Mouse (Mus musculus): ENCODE results near the gene Dcun1d4.
A peak's percentile ranks its signal among the peaks of the same experiment; 100 is the strongest.

The Dcun1d4 gene

GRCm38 (mm10) chr5:73498559-73498958, 17.8 kb downstream of the Dcun1d4 start:
- no peak for DNase-seq (ENCODE audit: low read depth, low spot score)

DNA sequence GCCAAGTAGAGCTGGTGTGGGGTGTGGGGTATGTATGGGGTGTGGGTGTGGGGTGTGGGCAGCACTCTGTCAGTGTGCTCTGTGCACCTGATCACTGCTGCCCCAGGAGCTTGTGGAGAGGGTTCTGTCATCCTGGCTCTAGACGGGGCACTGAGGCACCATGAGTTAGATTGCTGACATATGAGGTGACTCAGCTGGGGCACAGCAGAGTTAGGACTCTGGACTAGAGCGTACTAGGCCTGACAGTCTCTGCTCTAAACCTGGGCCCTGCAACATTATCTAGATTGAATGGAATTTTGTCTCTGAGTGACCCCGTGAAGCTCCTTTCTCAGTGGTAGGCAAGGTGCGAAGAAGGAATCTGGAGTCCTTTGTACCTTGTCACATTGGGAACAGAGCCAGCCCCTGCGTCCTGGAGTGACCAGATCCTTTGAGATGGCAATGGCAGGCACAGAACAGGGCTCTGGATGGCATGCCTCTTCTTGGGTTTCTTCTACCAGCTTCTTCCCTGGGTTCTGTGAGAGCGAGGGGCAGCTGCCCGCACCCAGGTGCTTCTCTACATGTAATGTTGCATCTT, 20.2 kb downstream of the Dcun1d4 start:
- no peak for DNase-seq (ENCODE audit: low read depth, low spot score)

GRCm38 (mm10) chr5:73502422-73502821, 21.6 kb downstream of the Dcun1d4 start:
- DNase-seq (ENCODE audit: low read depth, low spot score), result no peak

DNA sequence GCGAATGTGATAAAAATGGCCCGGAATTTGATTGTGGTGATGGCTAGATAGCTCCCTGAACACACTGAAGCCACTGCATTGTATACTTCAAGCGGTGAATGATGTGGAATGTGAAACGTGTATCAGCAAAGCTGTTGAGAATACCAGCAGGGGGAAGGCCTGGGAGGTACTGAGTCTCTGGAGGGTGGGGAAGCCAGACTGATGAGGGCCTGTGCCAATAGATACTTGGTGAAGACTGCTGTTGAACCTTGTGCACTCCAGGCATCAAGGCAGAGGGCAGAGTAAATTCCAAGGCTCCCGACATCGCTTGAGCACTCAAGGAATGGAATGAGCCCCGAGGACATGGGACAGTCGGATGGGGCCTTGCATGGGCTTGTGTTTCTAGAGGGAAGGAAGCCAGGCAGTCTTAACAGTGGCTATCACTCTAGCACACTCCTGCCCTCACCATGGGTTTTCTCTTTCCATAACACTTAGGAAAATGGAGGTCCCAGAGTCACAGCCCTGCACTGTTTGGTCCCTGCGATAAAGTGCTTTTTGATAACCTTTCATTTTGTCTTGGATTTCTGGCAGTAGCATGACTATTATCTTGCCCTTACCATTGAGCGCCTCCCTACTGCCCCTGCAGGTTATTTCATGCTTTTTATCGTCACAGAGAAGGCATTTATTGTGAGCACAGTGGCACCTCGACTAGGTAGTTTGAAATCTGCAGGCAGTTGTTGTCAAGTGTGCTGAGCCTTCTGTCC, 22.4 kb downstream of the Dcun1d4 start:
- peak; percentile 7 for DNase-seq (ENCODE audit: low read depth, low spot score)

GRCm38 (mm10) chr5:73511074-73511473, 30.3 kb downstream of the Dcun1d4 start:
- no peak for DNase-seq (ENCODE audit: low read depth, low spot score)

DNA sequence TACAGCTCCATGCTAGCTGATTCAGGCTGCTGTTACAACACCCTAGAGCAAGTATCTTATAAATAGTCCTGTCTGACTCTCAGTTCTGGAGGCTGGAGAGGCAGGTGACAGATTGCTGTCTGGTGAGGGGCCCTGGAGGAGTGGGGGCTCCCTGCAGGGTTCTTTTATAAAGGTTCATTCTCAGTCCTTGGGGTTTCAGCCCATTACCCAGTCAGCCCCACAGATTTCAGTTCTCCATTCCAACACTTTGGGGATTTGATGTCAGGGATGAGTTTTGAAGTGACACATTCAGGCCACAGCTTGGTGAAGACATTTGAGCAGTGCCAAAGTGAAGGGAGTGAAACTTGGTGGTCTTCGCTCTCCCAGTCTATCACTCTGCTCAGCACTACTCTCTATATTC, 31.4 kb downstream of the Dcun1d4 start:
- no peak for DNase-seq (ENCODE audit: low read depth, low spot score)

GRCm38 (mm10) chr5:73512661-73513060, 31.9 kb downstream of the Dcun1d4 start:
- DNase-seq (ENCODE audit: low read depth, low spot score), result no peak

GRCm38 (mm10) chr5:73514202-73514601, 33.4 kb downstream of the Dcun1d4 start:
- no peak for DNase-seq (ENCODE audit: low read depth, low spot score)

GRCm38 (mm10) chr5:73517299-73517698, 36.5 kb downstream of the Dcun1d4 start:
- no peak for DNase-seq (ENCODE audit: low read depth, low spot score)

- no peak for DNase-seq (ENCODE audit: low read depth, low spot score)
Measured at GRCm38 (mm10) chr5:73518424-73519211, 37.8 kb downstream of the Dcun1d4 start.

GRCm38 (mm10) chr5:73520787-73521186, 40.0 kb downstream of the Dcun1d4 start:
- no peak for DNase-seq (ENCODE audit: low read depth, low spot score)

GRCm38 (mm10) chr5:73523227-73523626, 42.4 kb downstream of the Dcun1d4 start:
- no peak for DNase-seq (ENCODE audit: low read depth, low spot score)

- no peak for DNase-seq (ENCODE audit: low read depth, low spot score)
Measured at GRCm38 (mm10) chr5:73524300-73525000, 43.6 kb downstream of the Dcun1d4 start.

- DNase-seq (ENCODE audit: low read depth, low spot score), result no peak
Measured at GRCm38 (mm10) chr5:73532222-73532621, 51.4 kb downstream of the Dcun1d4 start.

- no peak for DNase-seq (ENCODE audit: low read depth, low spot score)
Measured at GRCm38 (mm10) chr5:73532879-73533278, 52.1 kb downstream of the Dcun1d4 start.

DNA sequence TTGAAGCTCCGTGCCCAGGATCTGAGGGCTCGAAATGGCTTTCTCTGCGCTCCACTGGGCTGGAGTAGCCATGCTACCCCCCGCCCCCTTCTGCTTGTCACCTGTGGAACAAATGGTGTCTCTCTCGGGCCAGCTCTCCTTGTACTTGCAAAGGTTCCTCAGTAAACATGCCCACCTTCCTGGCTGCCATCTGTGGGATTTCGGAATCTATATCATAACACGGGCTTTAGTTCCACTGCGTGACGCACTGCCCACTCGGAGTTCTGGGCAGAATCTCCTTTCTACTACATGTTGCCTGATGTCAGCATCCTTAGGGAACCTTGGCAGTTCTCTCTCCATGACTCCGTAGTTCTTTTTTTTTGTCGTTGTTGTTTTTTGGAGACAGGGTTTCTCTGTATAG, 56.9 kb downstream of the Dcun1d4 start:
- no peak for DNase-seq (ENCODE audit: low read depth, low spot score)

GRCm38 (mm10) chr5:73538586-73539298, 57.9 kb downstream of the Dcun1d4 start:
- no peak for DNase-seq (ENCODE audit: low read depth, low spot score)

DNA sequence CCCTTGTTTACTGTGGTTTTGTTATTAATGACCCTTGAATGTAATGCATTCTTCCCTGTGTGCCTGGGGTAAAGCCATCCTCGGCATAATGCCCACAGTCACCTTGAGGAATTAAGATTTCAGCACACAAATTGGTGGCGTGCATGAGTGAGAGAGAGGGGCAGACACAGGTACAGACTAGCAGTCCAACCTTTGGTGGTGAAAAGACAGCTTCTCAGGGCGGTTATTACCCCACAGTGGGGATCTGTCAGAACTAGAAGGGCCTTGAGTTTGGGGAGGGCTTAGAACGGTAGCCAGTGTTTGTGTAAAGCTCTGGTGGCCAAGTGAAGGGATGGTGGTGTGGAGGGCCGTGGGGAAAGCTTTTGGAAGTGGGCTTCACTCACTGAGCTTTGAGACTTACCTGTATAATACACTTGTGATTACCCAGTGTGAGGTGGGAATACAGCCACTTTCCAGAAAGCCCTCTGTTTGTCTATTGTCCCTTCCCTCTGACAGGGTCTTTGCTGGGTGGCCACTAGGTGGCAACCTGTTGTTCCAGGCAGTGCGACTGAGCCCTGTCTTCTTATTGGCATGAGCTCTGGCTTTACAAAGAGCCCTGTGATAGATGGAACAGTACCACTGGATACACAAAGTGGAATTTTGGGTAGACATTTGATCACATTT, 59.2 kb downstream of the Dcun1d4 start:
- DNase-seq (ENCODE audit: low read depth, low spot score), result peak; percentile 50

- no peak for DNase-seq (ENCODE audit: low read depth, low spot score)
Measured at GRCm38 (mm10) chr5:73540511-73540871, 59.7 kb downstream of the Dcun1d4 start.

DNA sequence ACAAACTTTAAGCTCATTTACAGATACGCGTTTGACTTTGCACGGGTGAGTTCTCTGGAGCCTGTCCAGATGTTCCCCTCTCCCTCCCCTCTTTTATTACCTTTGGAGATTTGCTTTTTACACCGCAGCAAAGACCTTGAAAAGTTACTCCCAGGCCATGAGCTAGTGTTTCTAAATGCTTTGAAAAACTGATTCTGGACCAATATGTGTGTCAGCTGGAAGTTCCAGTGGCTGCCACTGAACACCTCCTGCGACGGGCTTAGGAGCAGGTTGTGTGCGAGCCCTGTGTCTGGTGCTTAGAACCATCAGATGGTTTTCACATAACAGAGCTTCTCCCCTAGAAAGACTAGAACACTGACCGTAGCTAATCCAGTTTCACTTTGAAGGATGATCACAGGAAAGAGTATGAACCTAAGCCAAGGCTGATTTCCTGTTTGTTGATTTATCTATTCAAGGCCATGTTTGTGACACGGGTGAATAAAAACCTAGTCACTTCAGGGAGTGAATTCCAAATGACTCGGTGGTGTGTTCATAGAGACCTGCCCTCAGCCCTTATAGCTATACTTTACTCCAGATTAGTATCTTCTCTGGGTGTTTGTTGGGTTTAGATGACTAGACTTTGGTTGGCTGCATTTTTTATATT, 63.4 kb downstream of the Dcun1d4 start:
- no peak for DNase-seq (ENCODE audit: low read depth, low spot score)

Measured in A20 (cell line).